Mouse (Mus musculus): ENCODE measurements at regions not wholly inside any gene's neighbourhood (a gene's known extent, or its start where the extent isn't known, plus 50 kb on each side); places are given as distances from the start of the nearest gene placed in this dataset.

- 0 out of 2 replicates have a peak, but pooled peaks cover under 1% of the 10 kb centered on the region for H3K4me1 ChIP-seq (ENCODE audit: control insufficient read depth, insufficient read depth, low read length)
- no peak overlapping the region for H3K27ac ChIP-seq (ENCODE audit: insufficient read depth, low read length)
- TF ChIP-seq POLR2A (IDR thresholded peaks at IDR 0.05; ENCODE audit: low read depth, low read length) (no peak), CTCF (IDR thresholded peaks at IDR 0.05; ENCODE audit: borderline replicate concordance, insufficient read depth, low read length) (no peak)
- no peak overlapping the region for H3K4me3 ChIP-seq (ENCODE audit: insufficient read depth, low read length)
Measured at GRCm38 (mm10) chr2:50810336-50811066, 338.4 kb downstream of the Rnd3 start.

- Histone ChIP-seq H3K4me3 (ENCODE audit: insufficient read depth, low read length) (no peak overlapping the region), H3K4me1 (ENCODE audit: control insufficient read depth, insufficient read depth, low read length) (no peaks in the 10 kb centered on the region), H3K27ac (ENCODE audit: insufficient read depth, low read length) (no peak overlapping the region)
- TF ChIP-seq CTCF (IDR thresholded peaks at IDR 0.05; ENCODE audit: borderline replicate concordance, insufficient read depth, low read length) (no peak), POLR2A (IDR thresholded peaks at IDR 0.05; ENCODE audit: low read depth, low read length) (no peak)
Measured at GRCm38 (mm10) chr2:50809823-50810222, 339.1 kb downstream of the Rnd3 start.

DNA sequence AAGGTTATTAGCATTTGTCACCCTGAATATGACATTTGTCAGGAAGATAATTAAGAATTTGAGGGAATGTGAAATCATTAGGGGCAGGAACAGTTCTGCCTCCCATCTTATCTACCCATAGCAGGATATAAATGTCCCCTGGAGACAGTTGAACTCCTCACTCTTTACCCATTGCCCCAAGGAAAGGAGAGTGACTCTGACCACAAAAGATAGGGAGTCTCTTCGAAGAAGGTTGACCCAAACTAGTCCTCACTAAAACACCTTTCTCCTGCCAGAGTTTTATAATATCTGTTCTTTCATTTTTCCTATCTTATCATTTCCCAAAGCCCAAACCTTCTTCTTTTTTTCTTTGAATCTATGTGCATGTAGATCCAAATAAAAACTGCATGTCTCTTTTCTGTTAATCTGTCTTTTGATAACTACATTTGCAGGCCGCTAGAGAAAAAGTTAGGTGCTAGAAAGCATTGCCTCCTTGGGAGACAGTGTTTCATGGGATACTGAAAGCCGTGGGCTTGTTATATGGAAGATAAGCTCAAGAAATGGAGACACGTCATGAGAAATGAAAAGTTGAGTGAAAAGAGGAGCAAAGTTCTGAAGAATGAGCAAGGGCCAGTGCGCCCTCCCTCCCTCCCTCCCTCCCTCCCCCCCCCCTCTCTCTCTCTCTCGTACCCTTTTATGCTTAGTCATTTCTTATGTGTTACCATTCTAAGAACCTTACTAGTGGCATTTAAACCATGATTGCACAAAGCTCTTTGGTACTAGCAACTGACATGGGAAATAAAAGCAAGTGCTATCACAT is 341.6 kb downstream of the Rnd3 start:
- Histone ChIP-seq H3K4me3 (ENCODE audit: insufficient read depth, low read length) (no peak overlapping the region), H3K27ac (ENCODE audit: insufficient read depth, low read length) (no peak overlapping the region), H3K4me1 (ENCODE audit: control insufficient read depth, insufficient read depth, low read length) (no peaks in the 10 kb centered on the region)
- TF ChIP-seq CTCF (IDR thresholded peaks at IDR 0.05; ENCODE audit: borderline replicate concordance, insufficient read depth, low read length) (no peak), POLR2A (IDR thresholded peaks at IDR 0.05; ENCODE audit: low read depth, low read length) (no peak)

DNA sequence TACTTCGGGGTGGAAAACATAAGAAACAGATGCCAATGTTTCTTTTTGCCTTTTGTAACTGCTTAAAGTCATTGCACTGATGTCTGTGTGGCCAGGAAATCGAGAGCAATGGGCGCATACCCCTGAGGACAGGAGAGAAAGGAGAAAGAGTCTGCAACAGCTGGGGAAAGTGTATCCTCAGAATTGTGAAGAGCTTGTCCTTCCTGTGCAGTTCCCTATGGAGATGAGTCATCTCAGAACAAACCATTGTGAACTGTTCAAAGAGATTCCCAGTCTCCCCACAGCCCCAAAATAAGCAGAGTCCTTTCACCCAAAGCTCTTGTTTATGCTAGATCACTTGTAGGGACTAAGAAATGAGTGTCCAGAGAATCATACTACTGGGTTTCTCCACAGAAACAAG is 343.3 kb downstream of the Rnd3 start:
- Histone ChIP-seq H3K4me1 (ENCODE audit: control insufficient read depth, insufficient read depth, low read length) (no peaks in the 10 kb centered on the region), H3K27ac (ENCODE audit: insufficient read depth, low read length) (no peak overlapping the region), H3K4me3 (ENCODE audit: insufficient read depth, low read length) (no peak overlapping the region)
- TF ChIP-seq CTCF (IDR thresholded peaks at IDR 0.05; ENCODE audit: borderline replicate concordance, insufficient read depth, low read length) (no peak), POLR2A (IDR thresholded peaks at IDR 0.05; ENCODE audit: low read depth, low read length) (no peak)

GRCm38 (mm10) chr2:50796087-50796486 is 352.8 kb downstream of the Rnd3 start:
- Histone ChIP-seq H3K4me3 (ENCODE audit: insufficient read depth, low read length) (no peak overlapping the region), H3K27ac (ENCODE audit: insufficient read depth, low read length) (no peak overlapping the region), H3K4me1 (ENCODE audit: control insufficient read depth, insufficient read depth, low read length) (peaks cover 8% of the 10 kb centered on the region; the same call in 1 of the 2 replicates)
- TF ChIP-seq POLR2A (IDR thresholded peaks at IDR 0.05; ENCODE audit: low read depth, low read length) (no peak), CTCF (IDR thresholded peaks at IDR 0.05; ENCODE audit: borderline replicate concordance, insufficient read depth, low read length) (no peak)

- no peak for TF ChIP-seq CTCF (IDR thresholded peaks at IDR 0.05; ENCODE audit: borderline replicate concordance, insufficient read depth, low read length)
- TF ChIP-seq POLR2A (IDR thresholded peaks at IDR 0.05; ENCODE audit: low read depth, low read length): no peak
- peaks cover 8% of the 10 kb centered on the region; the same call in 1 of the 2 replicates for H3K4me1 ChIP-seq (ENCODE audit: control insufficient read depth, insufficient read depth, low read length)
- H3K27ac ChIP-seq (ENCODE audit: insufficient read depth, low read length): peak overlapping the region; percentile 60; the same call in 1 of the 2 replicates
- no peak overlapping the region for H3K4me3 ChIP-seq (ENCODE audit: insufficient read depth, low read length)
Measured at GRCm38 (mm10) chr2:50793616-50794015, 355.3 kb downstream of the Rnd3 start.

- H3K27ac ChIP-seq (ENCODE audit: insufficient read depth, low read length): peak overlapping the region; percentile 23; the same call in 1 of the 2 replicates
- peaks cover 8% of the 10 kb centered on the region; the same call in 1 of the 2 replicates for H3K4me1 ChIP-seq (ENCODE audit: control insufficient read depth, insufficient read depth, low read length)
- TF ChIP-seq CTCF (IDR thresholded peaks at IDR 0.05; ENCODE audit: borderline replicate concordance, insufficient read depth, low read length) (no peak), POLR2A (IDR thresholded peaks at IDR 0.05; ENCODE audit: low read depth, low read length) (no peak)
- no peak overlapping the region for H3K4me3 ChIP-seq (ENCODE audit: insufficient read depth, low read length)
Measured at GRCm38 (mm10) chr2:50793067-50793466, 355.8 kb downstream of the Rnd3 start.

GRCm38 (mm10) chr2:50789051-50789651 is 359.8 kb downstream of the Rnd3 start:
- TF ChIP-seq CTCF (IDR thresholded peaks at IDR 0.05; ENCODE audit: borderline replicate concordance, insufficient read depth, low read length): no peak
- no peak for TF ChIP-seq POLR2A (IDR thresholded peaks at IDR 0.05; ENCODE audit: low read depth, low read length)
- peak overlapping the region; percentile 62 for H3K27ac ChIP-seq (ENCODE audit: insufficient read depth, low read length)

DNA sequence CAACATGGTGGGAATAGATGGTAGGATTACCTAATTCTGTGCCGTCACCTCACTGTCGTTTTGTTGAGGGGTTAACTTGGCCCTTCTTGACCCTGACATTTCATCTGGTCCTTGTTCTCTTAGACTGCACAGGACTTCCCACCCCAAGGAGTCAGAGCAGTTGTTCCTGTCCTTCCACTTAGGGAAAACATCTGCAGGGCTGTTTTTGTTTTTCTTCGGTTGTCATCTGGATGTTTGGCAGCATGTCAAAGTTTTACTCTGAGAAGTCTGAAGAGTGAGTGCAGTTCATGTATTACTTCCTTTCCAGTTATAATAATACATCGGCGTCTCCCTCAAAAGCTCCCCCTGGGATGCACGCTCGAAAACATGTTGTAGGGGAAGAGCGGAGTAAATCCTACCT is 376.8 kb downstream of the Rnd3 start:
- Histone ChIP-seq H3K4me3 (ENCODE audit: insufficient read depth, low read length) (no peak overlapping the region), H3K27ac (ENCODE audit: insufficient read depth, low read length) (no peak overlapping the region), H3K4me1 (ENCODE audit: control insufficient read depth, insufficient read depth, low read length) (no peaks in the 10 kb centered on the region)
- TF ChIP-seq POLR2A (IDR thresholded peaks at IDR 0.05; ENCODE audit: low read depth, low read length) (no peak), CTCF (IDR thresholded peaks at IDR 0.05; ENCODE audit: borderline replicate concordance, insufficient read depth, low read length) (no peak)

More at GRCm38 (mm10) chr2:50789051-50789651, 359.8 kb downstream of the Rnd3 start:
- Histone ChIP-seq H3K4me3 (ENCODE audit: insufficient read depth, low read length) (no peak overlapping the region), H3K4me1 (ENCODE audit: control insufficient read depth, insufficient read depth, low read length) (peaks cover 6% of the 10 kb centered on the region; the same call in 1 of the 2 replicates)
